Mouse (Mus musculus) kidney, postnatal 36 days (tissue): ENCODE data around the gene Cchcr1.
A peak's percentile ranks its signal among the peaks of the same experiment; 100 is the strongest.

Source experiments
- DNase-seq, 2 experiments: peaks; one replicate each; pipeline ENCODE4 v3.0.0; 2021 to 2022; ENCODE audit warnings: mixed read lengths in 2 of 2

The Cchcr1 gene

GRCm38 (mm10) chr17:35515911-35516640 lies 824 bp upstream of the Cchcr1 start:
- peak; percentile 13 to 43 for DNase-seq

- peak in 1 of 2 experiments; percentile 12 for DNase-seq
Observed at GRCm38 (mm10) chr17:35517526-35517925, 626 bp downstream of the Cchcr1 start.

GRCm38 (mm10) chr17:35524354-35524753 lies 7.5 kb downstream of the Cchcr1 start:
- no peak for DNase-seq

GRCm38 (mm10) chr17:35526644-35527043 lies 9.7 kb downstream of the Cchcr1 start:
- DNase-seq = no peak

- no peak for DNase-seq
Observed at GRCm38 (mm10) chr17:35532360-35532759, 15.5 kb downstream of the Cchcr1 start.

- DNase-seq = no peak
Observed at GRCm38 (mm10) chr17:35532901-35533300, 16.0 kb downstream of the Cchcr1 start, which contains the start of gene Psors1c2. Gene Psors1c2, plus strand, starts transcription at chr17:35533201.

GRCm38 (mm10) chr17:35534343-35534742 lies 17.4 kb downstream of the Cchcr1 start:
- DNase-seq = peak; percentile 78 to 88

- DNase-seq = no peak
Observed at GRCm38 (mm10) chr17:35537421-35537820, 20.5 kb downstream of the Cchcr1 start.

- DNase-seq = no peak
Observed at GRCm38 (mm10) chr17:35538476-35538875, 21.6 kb downstream of the Cchcr1 start.

GRCm38 (mm10) chr17:35539540-35539939 lies 22.6 kb downstream of the Cchcr1 start:
- DNase-seq = no peak

- DNase-seq = no peak
Observed at GRCm38 (mm10) chr17:35542761-35543411, 26.0 kb downstream of the Cchcr1 start.

- no peak for DNase-seq
Observed at GRCm38 (mm10) chr17:35543412-35543861, 26.5 kb downstream of the Cchcr1 start.

- DNase-seq = no peak
Observed at GRCm38 (mm10) chr17:35544001-35544400, 27.1 kb downstream of the Cchcr1 start.

- DNase-seq = peak; percentile 35 to 76
Observed at GRCm38 (mm10) chr17:35544680-35545079, 27.8 kb downstream of the Cchcr1 start.

- DNase-seq = no peak
Observed at GRCm38 (mm10) chr17:35547465-35547864, 30.6 kb downstream of the Cchcr1 start.

GRCm38 (mm10) chr17:35548636-35549035 lies 31.7 kb downstream of the Cchcr1 start:
- DNase-seq = no peak

- peak; percentile 70 for DNase-seq
Observed at GRCm38 (mm10) chr17:35549437-35550142, 32.7 kb downstream of the Cchcr1 start.

- no peak for DNase-seq
Observed at GRCm38 (mm10) chr17:35550143-35550494, 33.2 kb downstream of the Cchcr1 start.

GRCm38 (mm10) chr17:35550871-35551270 lies 34.0 kb downstream of the Cchcr1 start:
- DNase-seq = no peak

GRCm38 (mm10) chr17:35551881-35552414 lies 35.0 kb downstream of the Cchcr1 start, which contains the start of gene Cdsn:
Gene Cdsn, plus strand, starts transcription at chr17:35552128.
- DNase-seq = no peak

- no peak for DNase-seq
Observed at GRCm38 (mm10) chr17:35554321-35554720, 37.4 kb downstream of the Cchcr1 start.

- DNase-seq = no peak
Observed at GRCm38 (mm10) chr17:35554761-35555397, 38.0 kb downstream of the Cchcr1 start.
